Mouse (Mus musculus) megakaryocyte, embryonic 14.5 days (primary cell): Measurements from ENCODE around the gene Aip.

Experiments used
- FLI1 ChIP-seq: IDR thresholded peaks from 2 replicates; pipeline ENCODE4 v1.6.1; 2012; ENCODE audit warnings: low read length, inconsistent platforms, mixed read lengths
- GATA1 ChIP-seq: IDR thresholded peaks from 3 replicates; pipeline ENCODE4 v1.6.1; 2012; ENCODE audit warnings: mixed read lengths, low read length, inconsistent platforms, borderline replicate concordance

DNA sequence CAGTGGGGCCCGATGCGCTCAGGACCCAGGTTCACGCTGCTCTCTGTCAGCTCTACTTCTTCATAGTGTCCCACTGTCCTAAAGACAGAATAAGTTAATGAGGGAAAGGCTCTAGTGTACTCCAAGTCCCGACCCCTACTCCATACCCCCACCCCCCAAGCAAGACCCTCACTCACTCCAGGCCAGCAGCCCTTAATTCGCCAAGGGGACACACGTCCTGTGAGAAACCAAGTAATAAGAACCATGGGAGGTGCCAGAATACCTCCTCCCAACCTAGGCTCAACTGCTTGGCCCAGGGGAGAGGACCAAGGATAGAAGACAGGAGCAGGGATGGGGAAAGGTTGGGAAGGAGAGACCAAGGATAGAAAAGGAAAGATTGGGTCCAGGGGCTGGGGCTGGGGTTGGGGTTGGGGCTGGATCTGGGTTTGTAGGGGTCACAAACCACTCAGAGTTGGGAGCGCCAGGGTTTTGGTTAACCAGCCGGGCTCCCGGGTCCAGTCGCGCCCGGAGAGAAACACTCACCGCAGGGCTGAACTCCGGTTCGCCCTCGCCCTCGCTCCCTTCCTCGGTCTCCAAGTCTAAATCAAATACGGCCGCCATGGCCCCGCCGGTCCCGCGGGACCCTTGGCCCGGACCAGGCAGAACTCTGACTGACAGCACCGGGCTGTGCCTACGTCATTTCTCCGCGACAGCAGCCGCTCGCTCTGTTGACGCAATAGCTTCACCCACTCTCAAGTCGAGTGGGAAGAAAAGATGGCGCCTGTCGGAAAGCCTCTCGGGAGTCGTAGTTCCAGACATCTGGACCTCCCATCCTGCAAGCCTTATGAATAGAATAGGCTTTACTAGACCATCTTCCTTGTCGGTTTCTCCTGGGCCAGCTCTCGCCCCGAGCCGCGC, 37.2 kb upstream of the Aip start, which contains the start of gene Rps6kb2:
- TF ChIP-seq FLI1 (no peak), GATA1 (no peak)
